Mouse (Mus musculus) retina, postnatal 1 day (tissue): Measurements from ENCODE around the gene Tm7sf2.

Source experiments
- DNase-seq: peaks from one replicate; pipeline ENCODE4 v3.0.0-alpha.2; 2012

Tm7sf2 gene

DNA sequence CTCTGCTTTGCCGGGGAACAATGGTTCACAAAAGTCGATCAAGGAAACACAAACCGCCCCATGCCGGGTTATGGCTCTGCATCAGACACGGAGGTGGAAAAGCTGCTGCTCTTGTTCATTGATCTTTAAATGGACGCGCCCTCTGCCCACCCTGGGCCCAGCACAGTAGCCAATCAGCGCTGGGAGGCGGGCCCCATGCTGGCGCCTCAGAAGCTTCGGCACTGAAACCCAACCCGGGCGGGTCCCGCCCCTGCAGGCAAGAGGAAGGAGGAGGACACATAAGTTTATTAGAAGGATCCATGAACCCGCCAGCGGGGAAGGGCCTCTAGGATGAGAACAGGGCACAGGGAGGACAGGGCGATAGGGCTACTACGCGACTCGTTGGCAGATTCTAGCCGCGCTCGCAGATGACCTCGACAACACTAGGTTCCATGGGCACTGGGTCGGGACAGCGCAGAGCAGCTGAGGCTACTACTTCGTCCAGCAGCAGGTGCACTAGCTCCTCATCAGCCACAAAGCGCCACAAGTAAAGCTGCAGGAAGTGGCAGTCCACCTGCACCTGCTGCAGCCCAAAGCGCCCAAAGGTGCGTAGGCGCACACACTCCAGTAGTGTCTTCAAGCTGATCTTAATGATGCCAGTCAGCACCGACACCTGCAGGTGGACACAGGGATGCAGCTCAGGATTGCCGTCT, at the start of gene Tm7sf2:
Gene Tm7sf2 (minus strand): TSS at position 650 of the 692 bp plus-strand sequence.
- peak; percentile 92 for DNase-seq

DNA sequence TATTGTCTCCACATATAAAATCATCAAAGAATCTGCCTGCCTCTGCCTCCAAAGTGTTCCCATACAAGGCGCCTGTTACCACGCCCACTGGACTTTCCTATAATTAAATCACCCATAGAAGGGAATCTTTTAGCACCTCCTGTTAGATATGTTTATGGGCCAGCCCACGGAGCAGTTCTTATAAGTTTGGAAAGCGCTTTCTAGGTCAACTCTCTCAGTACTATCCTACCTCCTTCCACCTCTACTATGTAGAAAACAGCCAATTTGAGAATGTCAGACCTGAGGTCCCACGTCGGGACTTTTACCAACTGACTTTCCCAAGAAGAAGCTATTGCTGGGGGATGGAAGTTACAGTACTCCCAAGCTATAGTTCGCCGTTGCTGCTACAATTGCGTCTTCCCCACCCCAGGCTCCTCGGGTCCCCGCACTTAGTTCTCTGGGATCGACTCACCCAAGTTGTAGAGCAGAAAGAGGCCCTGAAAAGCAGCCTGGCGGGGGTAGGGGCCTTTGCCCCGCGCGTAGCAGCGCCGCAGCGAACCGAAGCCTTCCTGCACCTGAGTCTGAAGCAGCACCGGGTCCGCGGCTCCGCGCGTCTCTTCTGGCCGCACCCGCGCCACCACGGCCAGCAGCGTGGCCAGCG, 49.3 kb upstream of the Tm7sf2 start:
- no peak for DNase-seq

DNA sequence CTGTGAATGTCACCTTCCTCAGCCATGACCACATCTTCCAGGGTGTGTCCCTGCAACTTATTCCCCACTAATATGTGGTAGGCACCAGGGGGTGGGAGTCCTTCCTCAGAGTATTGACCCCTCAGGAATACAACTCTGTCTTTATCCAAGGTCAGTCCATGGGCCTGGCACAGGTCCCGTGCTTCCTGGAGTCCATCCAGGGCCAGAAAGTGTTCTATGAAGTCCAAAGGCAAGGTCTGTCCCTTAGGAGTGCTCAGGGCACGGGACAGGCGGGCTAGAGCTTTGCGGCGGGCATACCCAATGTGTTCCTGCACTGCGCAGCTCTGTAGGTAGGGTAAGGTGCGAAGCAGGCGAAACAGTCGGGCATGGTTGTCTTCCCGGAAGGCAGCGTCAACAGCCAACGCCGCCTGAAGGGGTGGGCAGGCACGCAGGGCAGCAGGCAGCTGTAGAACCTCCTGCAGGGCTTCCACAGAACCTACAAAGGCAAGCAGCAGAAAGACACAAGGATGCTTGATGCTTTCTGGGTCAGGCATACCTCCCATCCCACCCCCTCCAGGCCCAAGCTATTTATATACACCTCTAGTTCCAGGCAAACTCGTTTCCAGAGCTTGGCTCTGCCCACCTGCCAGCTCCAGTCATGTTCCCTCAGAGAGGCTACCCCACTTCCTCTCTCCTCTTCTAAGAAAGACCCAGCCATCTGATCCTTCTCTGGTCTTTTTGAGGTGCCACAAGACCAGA, 48.1 kb upstream of the Tm7sf2 start:
- no peak for DNase-seq

DNA sequence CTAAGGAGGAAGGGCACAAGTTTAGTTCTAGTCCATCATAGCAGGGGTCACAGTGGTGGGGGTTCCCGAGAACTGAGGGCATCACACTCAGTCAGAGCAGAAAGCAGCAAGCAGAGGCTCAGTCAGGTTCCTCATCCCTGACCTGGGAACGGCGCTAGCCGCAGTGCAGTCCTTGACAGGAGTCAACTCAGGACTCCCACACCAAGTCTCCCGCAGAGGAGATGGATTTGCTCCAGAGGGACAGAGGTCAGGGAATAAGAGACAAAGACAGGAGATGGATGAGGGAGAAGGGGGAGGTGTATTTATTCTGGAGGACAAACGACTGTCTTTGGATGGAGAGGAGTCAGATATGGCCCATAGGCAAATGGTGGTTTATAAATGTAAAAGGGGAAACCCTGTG, 44.9 kb upstream of the Tm7sf2 start:
- DNase-seq: no peak

DNA sequence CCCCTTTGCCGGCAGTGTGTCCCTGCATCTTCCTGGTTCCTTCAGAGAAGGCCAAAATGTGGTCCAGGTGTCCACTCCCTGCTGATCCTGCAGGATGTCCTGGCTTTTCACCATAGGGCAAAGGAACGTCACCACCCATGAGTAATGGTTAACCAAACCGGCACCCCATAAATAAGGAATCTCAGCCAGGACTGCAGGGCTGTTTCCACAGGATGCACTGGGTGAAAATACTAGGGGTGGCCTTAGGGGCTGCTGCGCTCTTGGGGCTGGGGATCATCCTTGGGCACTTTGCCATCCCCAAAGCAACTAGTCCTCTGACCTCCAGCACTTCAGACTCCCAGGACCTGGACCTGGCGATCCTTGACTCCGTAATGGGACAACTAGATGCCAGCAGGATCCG, 37.4 kb upstream of the Tm7sf2 start, which contains the start of gene Naaladl1:
Gene Naaladl1 (plus strand): TSS at position 197 of the 400 bp plus-strand sequence.
- no peak for DNase-seq

- DNase-seq: no peak
Measured at GRCm38 (mm10) chr19:6104476-6104875, 36.3 kb upstream of the Tm7sf2 start.

- no peak for DNase-seq
Measured at GRCm38 (mm10) chr19:6102169-6102853, 34.1 kb upstream of the Tm7sf2 start.

DNA sequence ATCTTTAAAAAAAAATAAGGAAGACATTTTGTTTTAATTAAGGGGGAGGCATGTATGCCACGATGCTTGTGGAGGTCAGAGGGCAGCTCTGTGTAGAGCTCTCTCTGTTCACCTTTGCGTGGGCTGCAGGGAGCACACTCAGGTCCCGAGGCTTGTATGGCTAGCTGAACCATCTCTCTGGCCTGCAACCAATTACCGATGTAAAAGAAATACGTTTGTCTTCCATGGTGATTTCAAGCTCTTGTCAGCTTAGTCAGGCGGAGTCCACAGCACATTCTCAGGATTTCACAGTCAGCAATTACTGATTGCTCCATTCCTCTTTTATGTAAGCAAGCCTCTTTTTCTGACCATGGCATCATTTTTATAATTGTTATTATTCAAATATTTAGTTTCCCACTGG, 33.0 kb upstream of the Tm7sf2 start:
- no peak for DNase-seq

DNA sequence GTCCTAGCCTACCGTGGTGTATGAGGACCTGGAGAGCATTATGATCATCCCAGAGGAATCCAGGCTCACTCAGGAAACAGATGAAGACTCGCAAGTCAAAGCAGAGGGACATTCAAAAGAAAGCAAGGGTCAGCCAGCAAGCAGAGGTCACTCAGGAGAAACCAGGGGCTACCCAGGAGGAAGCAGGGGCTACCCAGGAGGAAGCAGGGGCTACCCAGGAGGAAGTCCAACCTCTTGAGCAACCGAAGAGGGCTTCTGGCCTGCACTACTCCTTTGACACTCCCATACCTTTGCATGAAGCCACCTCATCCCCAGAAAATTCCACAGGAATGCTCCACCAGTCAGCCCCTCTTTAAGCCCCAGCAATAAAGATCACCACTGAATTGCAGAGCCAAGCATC, 29.7 kb upstream of the Tm7sf2 start:
- DNase-seq: no peak

GRCm38 (mm10) chr19:6094119-6094518, 25.9 kb upstream of the Tm7sf2 start, which contains the start of gene AC131692.1:
Gene AC131692.1 (plus strand): TSS chr19:6094419.
- DNase-seq: no peak

GRCm38 (mm10) chr19:6088841-6089240, 20.7 kb upstream of the Tm7sf2 start:
- no peak for DNase-seq

DNA sequence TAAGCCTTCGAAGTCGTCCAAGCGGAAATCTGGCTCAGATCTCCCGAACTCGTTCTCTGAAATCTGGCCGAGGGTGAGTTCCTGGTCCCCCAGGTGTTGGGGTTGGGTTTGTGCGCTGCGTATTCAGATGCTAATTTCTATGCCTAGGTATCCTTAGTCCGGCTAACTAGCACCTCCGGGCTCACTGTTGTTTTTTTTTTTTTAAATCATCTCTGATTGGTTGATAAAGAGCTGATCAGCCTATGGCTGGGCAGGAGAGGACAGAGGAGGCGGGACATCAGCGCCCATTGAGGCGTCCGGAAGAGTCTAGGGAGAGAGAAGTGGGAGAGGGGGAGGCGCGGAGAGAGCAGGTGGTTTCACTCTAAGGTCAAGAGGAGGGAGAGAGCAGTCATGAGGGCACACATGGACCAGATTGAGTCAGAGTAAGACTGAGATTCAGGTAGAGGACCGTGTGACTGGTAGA, 17.3 kb upstream of the Tm7sf2 start:
- DNase-seq: peak; percentile 90

- peak; percentile 99 for DNase-seq
Measured at GRCm38 (mm10) chr19:6084478-6085248, 16.5 kb upstream of the Tm7sf2 start, which contains the start of the genes Zfpl1 and Cdca5. Gene Zfpl1 (minus strand): TSS chr19:6084956. Gene Cdca5 (plus strand): TSS chr19:6084983.

DNA sequence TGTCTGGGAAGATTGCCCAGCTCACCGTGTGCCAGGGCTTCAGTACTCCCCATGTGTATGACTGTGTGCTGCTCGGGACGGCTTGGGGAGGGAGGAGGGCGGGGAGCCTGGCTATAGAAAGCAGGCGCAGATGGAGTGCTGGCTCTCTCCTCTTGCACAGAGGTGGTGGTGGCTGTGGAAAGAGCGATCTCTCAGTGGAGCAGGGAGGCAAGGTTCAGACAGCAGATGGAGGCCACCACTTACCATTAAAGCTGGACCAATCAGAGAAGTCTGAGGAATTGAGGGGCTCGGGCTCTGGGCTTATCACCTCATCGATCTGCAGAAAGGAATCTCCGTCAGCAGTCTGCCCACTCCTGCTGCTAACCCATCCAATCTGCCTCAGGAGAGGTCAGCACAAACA, 14.0 kb upstream of the Tm7sf2 start, which contains the start of gene Gm28374:
Gene Gm28374 (minus strand): TSS at position 101 of the 400 bp plus-strand sequence.
- DNase-seq: no peak

- DNase-seq: no peak
Measured at GRCm38 (mm10) chr19:6079983-6080480, 11.9 kb upstream of the Tm7sf2 start, which contains the start of gene Tmem262. Gene Tmem262 (plus strand): TSS chr19:6080033.

DNA sequence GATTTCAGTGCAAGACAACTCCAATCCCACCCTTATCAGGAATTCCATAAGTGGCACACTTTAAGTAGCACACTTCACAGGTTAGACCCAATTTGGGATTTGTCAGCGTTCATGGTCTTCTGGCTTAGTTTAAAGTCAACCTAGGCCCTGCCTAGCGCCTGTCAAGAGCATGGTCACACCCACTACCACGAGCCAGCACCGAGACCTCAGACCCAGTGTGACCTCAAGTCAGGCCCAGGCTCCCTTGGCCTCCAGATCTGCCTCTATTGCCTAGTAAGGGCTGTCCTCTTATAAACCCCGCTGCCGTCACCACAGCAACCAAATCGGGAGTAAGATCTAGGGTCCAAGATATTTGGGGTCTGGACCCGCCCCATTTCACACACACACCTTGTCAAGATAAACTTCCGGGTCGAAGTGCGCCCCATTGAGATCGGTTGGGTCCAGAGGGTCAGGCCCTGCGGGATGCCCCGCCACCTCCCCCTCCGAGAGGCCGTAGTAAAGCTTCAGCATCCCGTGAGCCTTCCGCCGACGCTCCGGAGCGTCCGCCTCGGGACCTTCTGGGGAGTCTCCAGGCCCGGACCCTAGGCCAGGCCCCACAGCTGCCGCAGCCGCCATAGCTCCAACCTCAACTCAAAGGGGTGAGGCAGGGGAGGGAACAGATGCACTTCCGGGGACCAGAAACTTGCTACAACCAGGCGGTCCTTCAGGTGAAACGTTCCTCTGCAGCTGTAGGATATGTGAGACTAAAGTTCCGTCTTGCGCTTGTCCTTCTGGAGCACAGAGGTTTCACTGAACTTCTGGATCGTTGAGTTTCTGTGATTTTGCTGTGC, 8.6 kb upstream of the Tm7sf2 start, which contains the start of gene Vps51:
Gene Vps51 (minus strand): TSS at position 668 of the 830 bp plus-strand sequence.
- peak; percentile 96 for DNase-seq

- no peak for DNase-seq
Measured at GRCm38 (mm10) chr19:6073889-6074288, 5.7 kb upstream of the Tm7sf2 start.

GRCm38 (mm10) chr19:6071261-6071660, 3.1 kb upstream of the Tm7sf2 start:
- no peak for DNase-seq

- no peak for DNase-seq
Measured at GRCm38 (mm10) chr19:6070571-6071250, 2.5 kb upstream of the Tm7sf2 start.

GRCm38 (mm10) chr19:6069851-6070250, 1.7 kb upstream of the Tm7sf2 start:
- no peak for DNase-seq
